Mouse (Mus musculus) liver, adult (tissue): ENCODE data around the gene Sorcs3.

ENCODE experiments used
- GATA4 ChIP-seq: IDR thresholded peaks from 2 replicates; pipeline ENCODE4 v1.6.1; 2014; ENCODE audit warnings: mild to moderate bottlenecking, low read length; ENCODE audit not compliant: insufficient replicate concordance

Sorcs3 gene

GRCm38 (mm10) chr19:48503896-48504620, 298.2 kb downstream of the Sorcs3 start:
- no peak for TF ChIP-seq GATA4

GRCm38 (mm10) chr19:48523803-48524202, 318.0 kb downstream of the Sorcs3 start:
- TF ChIP-seq GATA4 = no peak

GRCm38 (mm10) chr19:48524527-48525214, 318.8 kb downstream of the Sorcs3 start:
- TF ChIP-seq GATA4 = no peak

- no peak for TF ChIP-seq GATA4
Observed at GRCm38 (mm10) chr19:48533582-48533981, 327.8 kb downstream of the Sorcs3 start.

GRCm38 (mm10) chr19:48544294-48544693, 338.5 kb downstream of the Sorcs3 start:
- TF ChIP-seq GATA4 = no peak

- TF ChIP-seq GATA4 = no peak
Observed at GRCm38 (mm10) chr19:48545421-48546132, 339.8 kb downstream of the Sorcs3 start.

GRCm38 (mm10) chr19:48546133-48546448, 340.3 kb downstream of the Sorcs3 start:
- no peak for TF ChIP-seq GATA4

- TF ChIP-seq GATA4 = no peak
Observed at GRCm38 (mm10) chr19:48548143-48548881, 342.5 kb downstream of the Sorcs3 start.

GRCm38 (mm10) chr19:48559432-48559831, 353.6 kb downstream of the Sorcs3 start:
- TF ChIP-seq GATA4 = no peak

GRCm38 (mm10) chr19:48575736-48576135, 369.9 kb downstream of the Sorcs3 start:
- no peak for TF ChIP-seq GATA4

GRCm38 (mm10) chr19:48577169-48577568, 371.3 kb downstream of the Sorcs3 start:
- no peak for TF ChIP-seq GATA4

- no peak for TF ChIP-seq GATA4
Observed at GRCm38 (mm10) chr19:48584938-48585560, 379.2 kb downstream of the Sorcs3 start.

GRCm38 (mm10) chr19:48616951-48617350, 411.1 kb downstream of the Sorcs3 start:
- no peak for TF ChIP-seq GATA4

- no peak for TF ChIP-seq GATA4
Observed at GRCm38 (mm10) chr19:48630671-48631327, 425.0 kb downstream of the Sorcs3 start.
